Mouse (Mus musculus) forebrain, embryonic 15.5 days (tissue): Measurements from ENCODE around the gene Cdk18. TPM values are rescaled to one million over a fixed set of nuclear protein-coding genes. Genes with fewer than 3 reads are reported as not detected.
A peak's percentile ranks its signal among the peaks of the same experiment; 100 is the strongest.

Source experiments
- ATAC-seq: fragments of 200-750 bp; cut with Nextera tagmentation; replicated peaks from 2 replicates; pipeline ENCODE4 v1.8.0; 2017; ENCODE audit warnings: mild to moderate bottlenecking, moderate TSS enrichment, moderate library complexity
- H3K27ac ChIP-seq: fragments of 300-500 bp; sonication (generic); replicated peaks from 2 replicates; pipeline ENCODE4 v1.5.1; 2015; ENCODE audit warnings: mild to moderate bottlenecking, inconsistent platforms
- H3K27me3 ChIP-seq: fragments of 300-500 bp; sonication (generic); 2 replicates; pipeline ENCODE4 v1.6.1; 2015; ENCODE audit warnings: inconsistent platforms
- H3K36me3 ChIP-seq: fragments of 300-500 bp; sonication (generic); 2 replicates; pipeline ENCODE4 v1.6.1; 2015; ENCODE audit warnings: mild to moderate bottlenecking, inconsistent platforms
- H3K4me1 ChIP-seq: fragments of 300-500 bp; sonication (generic); 2 replicates; pipeline ENCODE4 v1.6.1; 2015; ENCODE audit warnings: inconsistent platforms
- H3K4me2 ChIP-seq: fragments of 300-500 bp; sonication (generic); replicated peaks from 2 replicates; pipeline ENCODE4 v1.6.1; 2015; ENCODE audit warnings: mild to moderate bottlenecking, inconsistent platforms
- H3K4me3 ChIP-seq: fragments of 300-500 bp; sonication (generic); 2 replicates; pipeline ENCODE4 v1.5.1; 2015; ENCODE audit warnings: mild to moderate bottlenecking, inconsistent platforms
- H3K9ac ChIP-seq: fragments of 300-500 bp; sonication (generic); replicated peaks from 2 replicates; pipeline ENCODE4 v1.6.1; 2015; ENCODE audit warnings: mild to moderate bottlenecking, inconsistent platforms
- H3K9me3 ChIP-seq: fragments of 300-500 bp; sonication (generic); 2 replicates; pipeline ENCODE4 v1.6.1; 2016; ENCODE audit warnings: inconsistent platforms
- WGBS: fragments of 180-500 bp; shearing (Covaris S2); methylation state at CpG from one replicate; pipeline ENCODE4 v1.1.7; 2015; ENCODE audit warnings: mixed read lengths; 5-methylcytosine and 5-hydroxymethylcytosine counted together
- polyA plus RNA-seq: library from polyadenylated mRNA; unstranded; fragments of >200 nt; fragmentation: Nextera tagmentation; extraction: Ambion mirVana; gene quantifications from 2 replicates; pipeline ENCODE4 v1.2.1, GENCODE M21; 2015

The Cdk18 gene
- polyA plus RNA-seq, 1 experiment from 2014 or later = 0.18 TPM

GRCm38 (mm10) chr1:132070659-132071058, 68.8 kb downstream of the Cdk18 start:
- H3K4me3 ChIP-seq = no peak overlapping the region
- no peak overlapping the region for H3K27ac ChIP-seq
- 91% methylated on average over 3 of the region's 3 CpGs for WGBS
- no peak overlapping the region for H3K4me2 ChIP-seq
- no peak for ATAC-seq
- no peaks in the 10 kb centered on the region for H3K9me3 ChIP-seq
- peaks cover 28% of the 10 kb centered on the region for H3K27me3 ChIP-seq
- H3K36me3 ChIP-seq = no peaks in the 10 kb centered on the region
- H3K4me1 ChIP-seq = peaks cover 15% of the 10 kb centered on the region
- H3K9ac ChIP-seq = no peak overlapping the region

DNA sequence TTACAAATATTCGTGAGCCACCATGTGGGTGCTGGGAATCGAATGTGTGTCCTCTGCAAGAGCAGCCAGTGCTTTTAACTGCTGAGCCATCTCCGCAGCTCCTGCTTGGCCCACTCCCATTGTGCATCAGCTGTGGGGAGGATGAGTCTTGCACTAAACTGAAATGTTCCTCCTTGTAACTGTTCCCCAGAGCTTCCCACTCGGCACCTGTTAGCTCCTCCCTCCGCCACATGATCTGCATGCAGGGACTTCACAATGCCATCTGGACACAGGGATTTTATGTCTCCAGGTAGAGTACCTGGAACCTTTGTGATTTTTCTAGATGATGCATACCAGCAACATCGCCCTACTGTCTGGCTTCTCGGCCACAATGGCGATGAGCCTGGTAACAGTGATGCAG, 70.0 kb downstream of the Cdk18 start:
- no peak overlapping the region for H3K27ac ChIP-seq
- H3K9me3 ChIP-seq = no peaks in the 10 kb centered on the region
- H3K27me3 ChIP-seq = peaks cover 28% of the 10 kb centered on the region
- peaks cover 24% of the 10 kb centered on the region for H3K4me1 ChIP-seq
- no peak overlapping the region for H3K9ac ChIP-seq
- H3K4me2 ChIP-seq = no peak overlapping the region
- H3K4me3 ChIP-seq = no peak overlapping the region
- no peaks in the 10 kb centered on the region for H3K36me3 ChIP-seq
- 85% methylated on average over 8 of the region's 8 CpGs for WGBS
- ATAC-seq = no peak

DNA sequence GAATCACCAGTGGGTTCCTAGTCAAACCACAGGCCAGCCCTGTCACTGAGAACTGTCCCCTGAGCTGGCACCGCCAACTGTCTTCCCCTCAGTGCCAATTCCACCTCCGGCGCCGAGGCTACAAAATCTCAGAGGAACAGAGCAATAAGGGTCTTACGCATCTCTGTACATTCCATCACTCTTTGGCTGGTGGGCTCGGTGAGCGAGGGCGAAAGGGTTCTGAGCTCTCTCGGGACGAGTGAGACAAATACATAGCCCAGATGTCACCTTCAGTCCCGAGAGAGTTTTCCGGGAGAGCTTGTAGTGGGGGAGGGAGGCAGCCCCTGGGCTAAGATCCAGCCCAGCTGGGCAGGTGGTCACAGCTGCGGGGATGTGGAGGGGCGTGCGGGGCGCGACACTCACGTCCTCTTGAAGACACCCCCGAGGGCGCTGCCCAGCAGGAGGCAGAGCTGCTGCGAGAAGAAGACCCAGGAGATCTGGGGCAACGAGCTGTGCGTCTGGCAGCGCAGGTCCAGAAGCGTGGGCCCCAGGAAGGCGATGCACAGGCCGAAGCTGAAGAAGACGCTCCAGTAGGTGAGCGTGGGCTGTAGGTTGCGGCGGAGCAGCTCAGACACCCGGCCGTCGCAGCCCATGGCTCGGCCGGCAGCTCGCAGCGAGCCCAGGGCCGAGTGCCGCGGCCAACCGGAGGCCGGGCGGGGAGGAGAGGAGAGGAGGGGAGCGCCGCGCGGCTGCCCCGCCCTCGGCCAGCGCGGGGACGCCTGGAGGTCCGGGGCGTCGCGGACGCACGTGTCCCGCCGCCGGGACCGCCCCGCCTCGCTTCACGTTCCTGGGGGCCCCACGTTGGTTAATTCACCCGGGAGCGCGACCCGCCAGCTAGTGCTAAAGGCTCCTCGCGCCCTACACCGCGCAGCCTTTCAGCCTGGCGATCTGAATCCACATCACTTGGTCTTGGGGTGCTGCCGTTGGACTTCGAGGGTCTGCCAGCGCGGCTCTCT, 71.9 kb downstream of the Cdk18 start, which contains the start of gene Mfsd4a:
Mfsd4a (minus strand) TSS at position 802 of the 995 bp plus-strand sequence.
- 2% methylated on average over 75 of the region's 80 CpGs for whole genome bisulfite sequencing
- Histone ChIP-seq H3K36me3 (no peaks in the 10 kb centered on the region), H3K4me2 (peak within 1 kb of the TSS; percentile 94), H3K9ac (peak within 1 kb of the TSS; percentile 50), H3K9me3 (no peaks in the 10 kb centered on the region), H3K27me3 (peaks cover 28% of the 10 kb centered on the region), H3K27ac (no peak within 1 kb of the TSS), H3K4me1 (peaks cover 24% of the 10 kb centered on the region), H3K4me3 (peak within 1 kb of the TSS; percentile 49)
- ATAC-seq = peak; percentile 70

- H3K4me1 ChIP-seq = peaks cover 24% of the 10 kb centered on the region
- WGBS = 76% methylated on average over 8 of the region's 8 CpGs
- H3K27ac ChIP-seq = no peak overlapping the region
- no peak overlapping the region for H3K4me2 ChIP-seq
- no peaks in the 10 kb centered on the region for H3K9me3 ChIP-seq
- no peak overlapping the region for H3K9ac ChIP-seq
- H3K4me3 ChIP-seq = no peak overlapping the region
- peaks cover 28% of the 10 kb centered on the region for H3K27me3 ChIP-seq
- H3K36me3 ChIP-seq = no peaks in the 10 kb centered on the region
- ATAC-seq = no peak
These were observed 73.9 kb downstream of the Cdk18 start for GRCm38 (mm10) chr1:132065475-132066172.

- WGBS = 37% methylated on average over 1 of the region's 1 CpGs
- Histone ChIP-seq H3K9me3 (no peaks in the 10 kb centered on the region), H3K27ac (no peak overlapping the region), H3K9ac (no peak overlapping the region), H3K4me1 (peaks cover 24% of the 10 kb centered on the region), H3K4me2 (no peak overlapping the region), H3K4me3 (no peak overlapping the region), H3K27me3 (peaks cover 28% of the 10 kb centered on the region), H3K36me3 (no peaks in the 10 kb centered on the region)
- peak; percentile 59 for ATAC-seq
These were observed 74.5 kb downstream of the Cdk18 start for GRCm38 (mm10) chr1:132065001-132065400.

GRCm38 (mm10) chr1:132063096-132063495, 76.4 kb downstream of the Cdk18 start:
- H3K9me3 ChIP-seq = no peaks in the 10 kb centered on the region
- no peak overlapping the region for H3K27ac ChIP-seq
- no peak overlapping the region for H3K4me2 ChIP-seq
- H3K36me3 ChIP-seq = no peaks in the 10 kb centered on the region
- H3K27me3 ChIP-seq = peaks cover 13% of the 10 kb centered on the region; the same call in 1 of the 2 replicates
- 92% methylated on average over 4 of the region's 4 CpGs for WGBS
- no peak overlapping the region for H3K9ac ChIP-seq
- H3K4me1 ChIP-seq = peaks cover 23% of the 10 kb centered on the region
- no peak for ATAC-seq
- no peak overlapping the region for H3K4me3 ChIP-seq

Other genes with a start within 250 kb of the Cdk18 start
- gene Nucks1, start 229.2 kb downstream of the Cdk18 start, polyA plus RNA-seq = 62.9 and 63.2 TPM in 2 replicates
- gene Slc45a3, start 176.7 kb downstream of the Cdk18 start, polyA plus RNA-seq = 1.8 and 2.4 TPM in 2 replicates
- gene Elk4, start 132.1 kb downstream of the Cdk18 start, polyA plus RNA-seq = 12.0 and 14.6 TPM in 2 replicates
- 8.8 and 8.9 TPM in 2 replicates for gene Mfsd4a, start 71.6 kb downstream of the Cdk18 start, polyA plus RNA-seq
- 13.9 and 16.2 TPM in 2 replicates for gene Lemd1, start 51.7 kb upstream of the Cdk18 start, polyA plus RNA-seq
- gene AC124108.1, start 51.8 kb upstream of the Cdk18 start, polyA plus RNA-seq = 2.5 and 2.8 TPM in 2 replicates
- 0.56 and 0.60 TPM in 2 replicates for gene Gm10188, start 90.1 kb upstream of the Cdk18 start, polyA plus RNA-seq
- 2.4 and 3.1 TPM in 2 replicates for gene Klhdc8a, start 158.9 kb upstream of the Cdk18 start, polyA plus RNA-seq
- gene Nuak2, start 176.4 kb upstream of the Cdk18 start, polyA plus RNA-seq = 15.9 and 16.5 TPM in 2 replicates